Mouse (Mus musculus) retina, embryonic 14.5 days (tissue): ENCODE measurements around the gene Slc29a2.

Experiments used
- DNase-seq: peaks from one replicate; pipeline ENCODE4 v3.0.0-alpha.2; 2015; ENCODE audit warnings: low spot score

Gene Slc29a2

DNA sequence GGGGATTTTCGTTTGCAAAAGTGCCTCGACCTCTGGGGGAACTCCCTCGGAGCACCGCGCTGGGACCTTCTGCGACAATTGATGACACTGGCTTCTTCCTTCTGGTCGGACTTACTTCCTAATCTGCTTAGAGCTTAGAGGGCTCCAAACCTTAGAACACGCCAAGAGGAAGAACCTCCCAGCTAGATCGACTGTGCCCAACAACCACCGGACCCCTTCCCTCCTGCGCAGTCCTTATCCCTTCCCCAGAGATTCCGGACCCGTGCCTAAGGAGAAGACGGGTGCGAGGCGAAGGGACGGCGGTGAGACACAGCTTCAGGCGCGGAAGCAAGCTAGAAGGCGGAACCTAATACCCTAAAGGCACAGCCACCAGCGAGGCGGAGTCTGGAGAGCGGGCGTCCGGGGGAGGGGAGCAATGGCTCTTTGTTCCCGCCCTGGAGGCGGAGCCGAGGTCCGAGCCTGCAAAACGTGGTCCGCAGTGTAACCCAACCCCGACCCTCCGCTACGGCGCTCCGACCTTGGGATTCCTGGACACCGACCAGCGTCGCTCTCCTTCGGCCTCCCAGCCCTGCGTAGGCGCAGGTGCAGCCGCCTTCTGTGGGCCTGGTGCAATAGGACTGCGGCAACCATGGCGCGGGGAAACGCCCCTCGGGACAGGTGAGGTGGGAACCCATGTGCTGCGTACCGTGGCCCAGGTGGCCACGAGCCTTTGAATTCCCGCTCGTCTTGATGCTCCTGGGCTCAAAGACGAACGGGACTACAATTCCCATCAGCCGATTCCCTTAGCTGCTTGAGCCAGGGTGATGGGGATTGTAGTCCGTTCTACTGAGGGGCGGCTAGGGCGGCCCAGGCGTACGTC is at the start of gene Slc29a2:
Slc29a2 (plus strand) TSS at position 240 of the 859 bp plus-strand sequence.
- peak; percentile 95 for DNase-seq

DNA sequence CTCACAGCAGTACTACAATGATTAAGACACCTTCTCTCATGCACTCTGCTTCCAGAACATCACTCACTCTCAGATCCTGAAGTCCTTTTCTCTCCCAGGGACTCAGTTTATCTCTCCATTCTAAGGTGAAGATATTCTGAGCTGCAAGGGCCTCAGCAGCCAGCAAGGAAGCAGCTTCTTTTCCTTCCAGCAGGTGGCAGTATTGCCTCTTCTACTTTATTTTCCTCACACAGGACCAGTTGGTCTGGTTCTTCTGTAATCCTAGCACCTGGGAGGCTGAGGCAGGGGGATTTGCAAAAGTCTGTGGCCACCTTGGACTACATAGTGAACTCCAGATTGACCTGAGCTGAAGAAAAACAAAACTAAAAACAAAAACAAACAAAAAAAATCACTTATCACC is 41.9 kb upstream of the Slc29a2 start:
- DNase-seq, result peak; percentile 83

DNA sequence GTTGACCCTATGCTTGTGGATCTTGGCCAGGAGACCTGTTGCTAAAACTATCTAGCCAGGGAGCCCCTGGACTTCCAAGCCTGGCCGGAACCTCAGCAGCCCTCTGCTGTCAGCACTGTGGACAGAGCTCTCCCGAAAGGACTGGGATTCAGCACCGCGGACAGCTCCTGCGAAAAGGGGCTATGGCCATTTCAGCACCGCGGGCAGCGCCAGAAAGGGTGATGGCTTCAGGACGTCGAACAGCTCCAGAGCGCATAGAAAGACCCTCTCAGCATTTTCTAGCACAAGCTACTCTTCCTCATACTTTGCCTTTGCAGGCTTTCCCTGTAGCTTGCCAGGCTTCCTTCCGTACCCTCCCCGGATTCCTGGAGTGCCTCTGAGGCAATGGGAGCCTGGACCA is 34.6 kb upstream of the Slc29a2 start:
- DNase-seq, result peak; percentile 91

DNA sequence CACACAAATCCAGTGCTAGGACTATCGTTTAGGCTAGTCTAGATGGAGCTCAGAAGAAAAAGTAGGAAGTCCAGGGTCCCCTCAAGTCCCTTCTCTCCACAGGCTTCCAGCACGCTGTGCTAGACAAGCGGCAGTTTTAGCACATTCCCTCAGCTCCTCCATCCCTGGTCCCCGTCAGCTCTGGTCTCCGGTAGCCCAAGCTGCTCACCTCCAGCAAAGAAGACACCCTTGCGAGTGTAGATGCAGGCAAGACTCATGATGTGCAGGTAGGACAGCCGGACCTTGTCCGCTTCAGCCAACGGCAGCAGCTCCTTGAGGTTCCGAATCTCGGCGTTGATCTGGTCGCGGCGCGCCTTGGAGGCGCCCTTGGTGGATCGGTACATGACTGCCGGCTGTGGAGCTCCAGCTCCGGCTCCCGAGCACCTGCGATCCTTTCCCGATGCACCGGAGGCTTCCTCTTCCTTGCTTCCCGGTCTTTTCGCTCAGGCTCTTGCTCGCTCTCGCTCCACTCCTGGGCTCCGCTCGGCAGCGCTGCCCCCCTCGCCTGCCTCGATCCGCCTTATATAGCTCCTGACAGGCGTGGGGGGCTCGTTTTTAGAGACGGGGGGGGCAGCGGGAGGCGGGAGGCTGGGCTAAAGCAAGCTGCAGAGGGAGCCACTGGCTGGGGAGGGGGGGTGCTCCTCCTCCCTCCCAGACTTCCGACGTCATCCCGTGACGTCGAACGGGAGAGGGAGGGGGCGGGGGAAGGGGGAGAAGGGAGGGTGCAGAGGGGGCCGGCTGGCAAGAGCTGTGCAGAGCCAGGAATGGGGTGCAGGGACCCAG is 34.0 kb upstream of the Slc29a2 start:
- peak; percentile 40 for DNase-seq

DNA sequence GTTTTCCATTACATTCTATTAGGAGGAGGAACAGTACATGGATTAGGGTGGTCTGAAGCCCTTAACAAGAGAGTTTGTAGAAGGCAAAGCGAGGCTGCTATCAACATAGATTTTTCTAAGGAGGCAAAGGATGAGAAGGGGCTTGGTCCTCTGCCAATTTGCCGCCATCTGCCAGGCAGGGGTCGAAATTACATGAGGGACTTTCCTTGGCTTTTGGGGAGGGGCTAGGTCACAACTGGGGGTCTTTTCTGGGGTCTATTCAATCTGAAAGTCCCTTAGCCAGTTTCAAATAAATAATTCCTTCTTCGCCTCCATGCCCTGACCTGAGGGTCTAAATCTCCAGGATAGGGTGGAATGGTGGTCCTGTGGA is 33.4 kb upstream of the Slc29a2 start, which contains the start of gene Npas4:
Npas4 (minus strand) TSS at position 61 of the 370 bp plus-strand sequence.
- no peak for DNase-seq

DNA sequence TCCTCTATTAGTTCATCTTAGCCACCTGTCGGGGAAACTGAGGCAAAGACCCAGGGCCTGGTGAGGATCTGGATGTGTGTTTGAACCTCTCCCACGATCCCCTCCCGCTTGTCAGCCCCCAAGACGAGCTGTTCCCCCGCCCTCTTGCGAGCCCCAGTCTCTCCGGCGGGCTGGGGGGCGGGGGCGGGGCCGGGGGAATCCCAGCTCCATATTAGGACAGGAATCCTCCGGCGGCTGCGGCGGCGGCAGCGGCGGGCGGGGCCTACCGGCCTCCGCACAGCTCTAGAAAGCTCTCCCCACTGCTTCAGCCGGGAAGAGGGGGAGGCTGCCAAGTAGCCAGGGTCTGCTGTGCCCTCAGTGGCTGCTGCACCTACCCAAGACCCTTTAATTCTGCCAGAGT is 32.9 kb upstream of the Slc29a2 start:
- DNase-seq, result peak; percentile 36

DNA sequence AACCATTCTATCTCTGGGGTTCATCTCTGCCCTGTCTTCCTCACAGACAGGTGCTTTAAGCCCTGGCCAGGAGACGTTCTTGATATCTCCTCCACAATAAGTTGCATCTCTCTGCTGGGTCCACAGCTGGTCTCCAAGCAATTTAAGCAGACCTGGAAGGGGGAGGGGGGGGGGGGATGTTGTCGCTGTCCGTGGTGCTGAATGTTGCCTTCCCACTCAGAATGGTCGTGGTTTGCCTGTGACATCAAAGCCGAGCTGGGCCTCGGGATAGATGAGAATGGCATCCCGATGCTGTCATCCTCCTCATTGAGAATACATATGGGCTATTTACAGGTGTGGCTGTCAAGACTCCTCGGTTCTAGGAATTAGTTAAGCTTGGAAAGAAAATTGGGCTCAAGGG is 31.3 kb upstream of the Slc29a2 start:
- peak; percentile 22 for DNase-seq

DNA sequence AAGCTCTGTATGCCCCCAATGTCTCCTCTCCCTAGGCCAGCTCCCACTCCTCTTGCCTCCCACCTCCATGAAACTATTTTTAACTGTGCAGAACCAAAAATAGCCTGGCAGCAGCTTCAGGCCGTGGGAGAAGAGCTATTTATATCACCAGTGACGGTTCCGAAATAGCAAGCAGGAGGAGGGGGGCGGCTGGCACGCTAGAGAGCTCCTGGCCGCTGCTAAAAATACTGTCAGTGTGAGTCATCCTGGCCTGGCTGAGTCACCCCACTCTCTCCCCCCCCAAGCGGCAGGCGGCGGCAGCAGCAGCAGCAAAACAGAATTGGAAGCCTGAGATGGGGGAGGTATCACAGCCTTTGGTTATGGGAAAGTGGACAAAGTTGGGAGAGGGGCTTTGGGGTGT is 30.8 kb upstream of the Slc29a2 start:
- peak; percentile 5 for DNase-seq

DNA sequence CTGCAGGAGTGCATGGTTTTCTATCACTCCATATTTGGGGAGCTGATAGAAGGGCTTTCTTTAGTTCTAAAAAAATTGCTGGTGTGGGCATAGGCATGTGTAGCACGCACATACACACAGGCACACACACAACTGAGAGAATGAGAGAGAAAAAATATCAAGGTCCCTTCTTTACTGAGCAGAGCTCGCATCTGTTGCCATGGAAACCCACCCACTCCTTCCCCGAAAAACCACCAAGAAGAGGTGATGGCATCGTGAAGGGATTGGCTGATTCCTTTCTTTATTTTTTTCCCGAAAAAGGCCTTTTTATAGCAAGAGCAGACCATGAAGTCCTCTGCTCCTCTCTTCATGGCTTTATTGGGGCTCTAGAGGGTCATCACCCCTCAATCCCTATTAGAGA is 29.6 kb upstream of the Slc29a2 start:
- no peak for DNase-seq

DNA sequence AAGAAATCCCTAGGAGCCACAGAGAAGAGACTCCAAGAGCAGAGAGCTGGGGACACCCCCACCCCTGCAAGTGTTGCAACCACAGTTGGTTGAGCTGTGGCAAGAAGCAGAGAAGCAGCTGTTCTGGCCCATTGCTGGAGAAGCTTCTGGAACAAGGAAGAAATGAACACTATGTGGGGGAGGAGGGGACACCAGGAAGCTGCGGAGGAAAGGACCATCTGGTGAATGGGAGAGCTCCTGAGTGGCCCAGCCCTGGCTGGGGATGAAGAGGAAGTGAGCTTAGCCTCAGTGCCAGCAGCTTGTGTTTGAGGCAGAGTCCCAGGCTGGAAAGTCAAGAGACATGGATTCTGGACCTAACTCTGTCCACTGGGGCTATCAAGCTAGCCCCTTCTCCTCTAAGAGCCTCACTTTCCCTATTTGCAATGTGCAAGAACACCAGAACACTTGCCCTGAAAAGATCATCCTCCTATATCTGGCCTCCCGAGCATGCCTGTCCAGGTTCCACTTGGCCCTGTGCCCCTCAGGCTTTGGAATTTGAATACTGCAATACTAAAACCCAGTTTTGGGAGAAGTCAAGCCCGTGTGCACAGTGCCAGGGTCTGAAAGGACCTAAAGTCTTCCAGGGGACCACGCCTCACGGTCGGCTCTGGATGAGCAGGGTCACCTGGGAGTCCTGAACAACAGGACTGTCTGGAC is 24.1 kb upstream of the Slc29a2 start:
- DNase-seq, result no peak

DNA sequence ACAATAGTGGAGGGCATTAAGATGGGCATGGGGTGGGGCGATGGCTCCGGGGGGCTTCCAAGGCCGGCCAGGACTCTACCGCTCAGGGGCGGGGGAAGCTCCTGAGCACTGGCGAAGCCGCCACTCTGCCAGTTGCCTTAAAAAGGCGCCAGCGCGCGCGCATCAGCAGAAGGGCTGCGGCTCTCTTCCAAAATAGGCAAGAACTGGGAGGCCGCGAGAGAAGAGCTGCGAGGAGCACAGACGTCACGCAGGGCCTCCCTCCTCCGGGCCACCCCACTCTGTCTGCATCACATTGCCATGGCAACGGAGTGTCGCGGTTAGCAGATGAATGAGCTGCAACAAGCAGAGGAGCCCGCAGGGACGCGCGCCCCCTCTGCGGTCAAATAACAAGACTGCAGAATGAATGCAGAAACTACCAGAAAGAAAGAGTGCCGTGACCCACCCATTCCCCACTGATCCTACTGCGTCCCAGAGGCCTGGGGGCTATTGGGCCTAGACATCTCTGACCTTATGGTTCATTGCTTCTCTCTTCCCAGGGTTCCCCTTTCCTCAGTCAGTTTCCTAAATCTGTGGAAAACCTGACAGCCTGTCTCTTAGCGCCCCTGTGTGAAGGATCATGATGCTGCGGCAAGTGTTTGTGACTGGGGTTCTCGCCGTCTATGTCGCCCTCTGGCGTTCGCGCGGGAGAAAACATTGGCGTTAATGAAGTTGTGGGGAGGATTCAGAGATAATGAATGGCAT is 21.8 kb upstream of the Slc29a2 start:
- peak; percentile 91 for DNase-seq

DNA sequence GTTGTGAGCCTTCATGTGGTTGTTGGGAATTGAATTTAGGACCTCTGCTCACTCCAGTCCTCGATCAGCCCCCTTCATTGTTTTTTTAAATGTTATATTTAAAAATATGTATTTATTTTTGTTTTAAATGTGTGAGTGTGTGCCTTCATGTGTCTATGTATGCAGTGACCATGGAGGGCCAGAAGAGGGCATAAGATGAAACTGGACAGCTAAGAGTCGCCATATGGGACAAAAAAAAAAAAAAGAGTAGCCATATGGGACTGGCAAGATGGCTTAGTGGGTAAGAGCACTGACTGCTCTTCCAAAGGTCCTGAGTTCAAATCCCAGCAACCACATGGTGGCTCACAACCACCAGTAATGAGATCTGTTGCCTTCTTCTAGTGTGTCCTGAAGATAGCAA is 20.0 kb upstream of the Slc29a2 start:
- peak; percentile 39 for DNase-seq

DNA sequence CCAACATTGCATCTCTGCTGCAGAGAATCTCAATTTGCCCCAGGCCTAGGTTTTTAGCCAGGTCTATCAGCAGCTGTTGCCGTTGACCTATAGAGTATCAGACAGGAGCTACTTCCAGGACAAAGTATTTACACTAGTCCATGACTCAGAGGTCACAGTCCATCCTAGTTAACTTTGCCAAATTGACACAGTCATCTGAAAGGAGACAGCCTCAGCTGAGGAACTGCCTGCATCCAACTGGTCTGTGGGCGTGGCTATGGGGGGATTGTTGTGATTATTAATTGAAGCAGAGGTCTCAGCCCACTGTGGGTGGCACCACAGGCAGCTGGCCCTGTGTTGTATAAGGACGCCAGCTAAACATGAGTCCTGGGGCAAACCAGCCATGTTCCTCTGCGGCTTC is 18.7 kb upstream of the Slc29a2 start:
- DNase-seq, result no peak

DNA sequence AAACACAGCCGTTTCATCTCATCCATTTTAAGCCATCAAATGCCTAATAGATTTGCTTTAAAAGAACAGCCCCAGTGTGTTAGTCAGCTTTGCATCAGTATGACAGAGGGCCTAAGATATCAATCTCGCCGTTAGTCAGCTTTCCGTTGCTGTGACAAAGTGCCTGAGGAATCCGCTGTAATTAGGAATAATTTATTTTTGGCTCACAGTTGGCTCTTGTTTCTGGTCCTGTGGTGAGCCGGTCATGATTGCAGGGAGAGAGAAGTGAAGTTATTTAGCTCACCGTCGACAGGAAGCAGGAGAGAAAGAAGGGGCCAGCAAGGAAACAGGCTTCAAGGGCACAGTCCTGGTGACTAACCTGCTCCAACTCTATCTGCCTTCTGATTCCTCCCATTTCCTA is 10.5 kb upstream of the Slc29a2 start:
- DNase-seq, result no peak

DNA sequence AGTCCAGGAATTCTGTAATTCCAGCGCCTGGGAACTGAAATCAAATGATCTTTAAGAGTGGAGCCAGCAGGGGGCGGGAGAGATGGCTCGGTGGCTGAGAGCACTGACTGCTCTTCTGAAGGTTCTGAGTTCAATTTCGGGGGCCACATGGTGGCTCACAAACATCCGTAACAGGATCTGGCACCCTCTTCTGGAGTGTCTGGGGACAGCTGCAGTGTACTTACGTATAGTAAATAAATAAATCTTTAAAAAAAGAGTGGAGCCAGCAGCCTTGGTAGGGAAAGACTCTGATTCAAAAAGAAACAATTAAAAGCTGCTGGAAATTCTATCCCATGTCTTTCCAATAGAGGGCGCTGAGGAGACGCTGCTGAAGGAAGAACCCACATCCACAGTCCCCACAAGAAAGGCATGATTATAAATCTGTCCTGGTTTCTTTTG is 8.7 kb upstream of the Slc29a2 start:
- DNase-seq, result peak; percentile 76

DNA sequence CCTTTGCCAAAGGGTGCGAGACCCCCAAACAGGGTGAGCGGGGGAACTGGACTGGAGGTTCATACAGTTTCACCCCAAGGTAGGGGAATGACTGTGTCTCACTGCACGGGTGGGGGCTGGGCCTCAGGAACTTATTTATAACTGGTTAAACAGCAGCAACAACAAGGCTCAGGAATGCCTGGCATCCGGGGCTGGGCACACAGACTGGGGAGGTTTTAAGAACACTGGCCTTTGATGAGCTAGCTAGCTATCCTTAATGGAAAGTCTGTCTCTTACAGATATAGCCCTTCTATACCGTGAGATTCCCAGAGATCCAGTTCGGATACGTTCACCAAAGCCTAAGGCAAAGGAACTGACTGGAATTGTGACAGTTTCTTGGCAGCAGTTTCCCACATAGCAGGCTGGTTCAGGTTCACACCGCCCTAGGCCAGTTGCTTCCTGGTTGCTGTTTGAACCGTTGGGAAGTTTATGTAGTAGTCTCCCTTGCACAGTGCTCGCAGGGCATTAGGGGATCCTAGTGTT is 7.4 kb upstream of the Slc29a2 start:
- DNase-seq, result no peak

DNA sequence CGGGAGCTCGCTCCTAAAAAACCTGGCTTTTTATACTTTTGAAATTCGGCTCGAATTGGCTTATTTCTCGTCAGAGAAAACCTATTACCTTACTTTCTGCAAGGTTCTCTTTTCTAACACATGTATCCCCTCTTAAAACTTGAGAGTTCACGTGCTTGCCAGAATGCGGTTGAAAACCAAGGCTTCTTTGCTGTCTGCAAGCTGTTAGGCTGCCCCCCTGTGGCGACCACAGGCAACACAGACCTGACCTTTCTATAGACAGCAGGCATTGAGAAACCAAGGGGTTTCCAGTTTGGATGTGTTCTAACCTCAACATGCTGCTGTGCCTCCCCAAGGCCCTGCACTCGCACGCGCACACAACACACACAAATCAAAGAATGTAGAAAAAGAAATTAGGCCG is 6.9 kb upstream of the Slc29a2 start:
- DNase-seq, result peak; percentile 80

DNA sequence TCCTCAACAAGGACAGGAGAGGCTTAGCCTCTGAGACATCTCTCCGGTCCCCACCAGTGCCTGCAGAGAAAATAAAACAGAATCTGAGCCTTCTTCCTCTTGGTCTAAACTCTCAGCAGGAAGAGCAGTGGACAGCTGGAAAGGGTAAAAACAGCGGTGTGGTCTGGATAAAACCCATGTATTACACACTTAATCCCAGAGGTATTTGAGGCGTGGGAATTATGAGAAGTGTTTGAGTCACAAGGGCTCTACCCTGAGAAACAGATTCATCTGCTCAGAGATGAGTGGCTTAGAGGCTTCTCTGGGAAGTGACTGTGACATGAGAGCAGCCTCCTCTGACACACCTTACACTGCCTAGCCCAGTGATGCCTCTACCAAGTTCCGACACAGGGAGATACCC is 6.0 kb upstream of the Slc29a2 start:
- no peak for DNase-seq

DNA sequence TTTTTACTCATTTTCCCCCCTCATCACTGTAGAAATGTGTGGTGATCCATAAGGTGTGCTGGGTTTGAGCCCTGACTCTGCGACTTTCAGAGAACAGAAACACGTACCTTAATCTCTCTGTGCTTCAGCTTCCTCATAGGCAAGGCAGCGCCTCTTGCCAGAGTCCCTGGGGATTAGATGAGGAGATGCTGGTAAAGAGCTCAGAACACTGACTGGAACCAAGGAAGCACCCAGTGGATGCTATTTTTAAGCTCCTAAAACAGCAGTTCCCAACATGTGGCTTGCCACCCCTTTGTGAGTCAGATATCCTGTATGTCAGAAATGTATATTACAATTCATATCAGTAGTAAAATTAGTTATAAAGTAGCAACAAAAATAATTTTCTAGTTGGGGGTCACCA is 5.5 kb upstream of the Slc29a2 start:
- no peak for DNase-seq

DNA sequence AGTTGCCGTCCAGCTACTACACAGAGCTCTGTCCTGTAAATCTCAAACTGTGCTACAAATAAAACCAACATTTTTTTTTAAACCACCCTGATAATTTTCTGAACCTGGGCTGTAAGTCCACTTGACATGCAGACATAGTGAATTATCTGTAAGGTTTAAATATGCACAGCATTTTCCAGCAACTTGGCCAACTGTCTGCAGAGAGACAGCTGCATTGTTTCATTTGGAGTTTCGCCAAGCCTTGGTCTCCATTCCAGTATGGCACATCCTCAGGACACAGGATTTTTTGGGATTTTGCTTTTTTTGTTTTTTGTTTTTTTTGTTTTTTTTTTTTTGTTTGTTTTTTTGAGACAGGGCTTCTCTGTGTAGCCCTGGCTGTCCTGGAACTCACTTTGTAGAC is 2.2 kb upstream of the Slc29a2 start:
- DNase-seq, result no peak

DNA sequence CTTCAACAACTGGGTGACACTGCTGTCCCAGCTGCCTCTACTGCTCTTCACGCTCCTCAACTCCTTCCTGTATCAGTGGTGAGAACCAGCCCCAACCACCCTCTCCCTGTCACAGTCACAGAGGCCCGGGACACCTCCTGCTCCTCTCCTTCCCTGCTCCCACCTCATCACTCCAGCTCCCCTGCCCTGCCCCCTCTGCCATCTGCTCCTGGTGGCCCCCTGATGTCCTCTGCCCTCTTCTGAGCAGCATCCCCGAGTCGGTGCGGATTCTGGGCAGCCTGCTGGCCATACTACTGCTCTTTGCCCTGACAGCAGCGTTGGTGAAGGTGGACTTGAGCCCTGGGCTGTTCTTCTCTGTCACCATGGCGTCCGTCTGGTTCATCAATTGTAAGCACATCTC is 2.5 kb downstream of the Slc29a2 start:
- DNase-seq, result no peak

DNA sequence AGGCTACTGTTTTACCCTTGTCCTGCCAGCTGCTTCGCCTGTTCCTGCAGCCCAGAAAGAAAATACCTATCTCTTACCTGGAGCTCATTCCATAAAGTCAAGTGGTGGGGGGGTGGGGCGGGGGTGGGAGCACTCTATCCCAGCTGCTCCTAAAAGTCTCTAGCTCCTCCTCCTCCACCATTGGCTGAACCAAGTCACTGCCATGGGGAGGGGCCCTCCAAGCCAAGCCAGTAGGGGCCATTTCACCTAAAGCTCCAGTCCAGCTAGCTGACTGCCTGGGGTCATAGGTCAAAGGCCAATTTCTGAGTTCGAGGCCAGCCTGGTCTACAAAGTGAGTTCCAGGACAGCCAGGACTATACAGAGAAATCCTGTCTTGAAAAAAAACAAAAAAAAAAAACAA is 9.0 kb downstream of the Slc29a2 start:
- no peak for DNase-seq
